Mouse (Mus musculus): ENCODE measurements around the gene Elp4.
A peak's percentile ranks its signal among the peaks of the same experiment; 100 is the strongest.

Gene Elp4

GRCm38 (mm10) chr2:105903896-105904756 lies at the start of gene Elp4, which contains the start of gene Immp1l:
Gene Elp4, minus strand, starts transcription at chr2:105904564.
Gene Immp1l, plus strand, starts transcription at chr2:105904638.
- peak; percentile 96 for DNase-seq (ENCODE audit: low read depth, low spot score)

DNA sequence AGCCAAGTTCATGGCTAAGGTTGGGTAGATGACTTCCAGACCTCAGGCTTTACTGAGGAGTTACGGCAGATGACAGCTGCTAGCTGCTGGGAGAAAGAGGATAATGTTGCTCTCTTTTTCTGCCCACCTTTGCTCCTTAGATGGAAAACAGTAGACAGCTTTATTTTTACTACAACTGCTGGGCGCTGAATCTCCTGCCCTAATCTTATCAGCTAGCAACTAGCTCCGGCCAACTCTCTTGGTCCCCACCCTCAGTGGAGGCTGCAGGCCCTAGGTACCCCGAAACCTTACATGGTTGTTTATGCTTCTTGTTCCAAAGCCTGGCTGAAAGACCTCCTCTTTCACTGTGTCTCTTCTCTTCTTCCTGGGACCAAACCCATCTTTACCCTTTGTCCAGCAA lies 49.5 kb upstream of the Elp4 start:
- no peak for DNase-seq (ENCODE audit: low read depth, low spot score)

DNA sequence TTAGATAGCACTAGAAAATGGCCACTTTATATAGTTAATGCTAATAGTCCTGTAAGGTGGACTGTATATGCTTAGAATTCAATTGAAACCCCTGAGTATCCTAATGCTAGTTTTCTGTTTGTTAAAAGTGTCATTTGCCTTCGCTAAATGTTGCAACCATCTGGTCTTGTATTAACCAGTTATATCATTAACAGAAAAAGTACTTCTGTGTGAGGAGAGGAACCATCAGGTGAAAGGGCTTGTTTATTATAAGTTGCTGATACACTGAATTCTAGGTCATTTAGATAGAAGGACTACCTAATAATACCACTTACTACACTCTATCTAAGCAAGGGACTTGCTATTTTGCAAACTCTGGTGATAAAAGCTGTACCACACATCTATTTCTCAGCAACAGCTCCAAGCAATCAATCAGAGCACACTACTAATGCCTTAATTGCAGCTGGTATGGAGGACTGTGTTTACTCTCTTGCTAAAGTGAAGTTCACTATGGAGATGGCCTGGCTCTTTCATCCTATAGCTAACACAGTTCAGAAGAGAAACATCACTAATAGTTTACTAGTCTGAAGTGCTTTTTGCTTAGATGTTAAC lies 47.1 kb upstream of the Elp4 start:
- DNase-seq (ENCODE audit: low read depth, low spot score), result no peak

DNA sequence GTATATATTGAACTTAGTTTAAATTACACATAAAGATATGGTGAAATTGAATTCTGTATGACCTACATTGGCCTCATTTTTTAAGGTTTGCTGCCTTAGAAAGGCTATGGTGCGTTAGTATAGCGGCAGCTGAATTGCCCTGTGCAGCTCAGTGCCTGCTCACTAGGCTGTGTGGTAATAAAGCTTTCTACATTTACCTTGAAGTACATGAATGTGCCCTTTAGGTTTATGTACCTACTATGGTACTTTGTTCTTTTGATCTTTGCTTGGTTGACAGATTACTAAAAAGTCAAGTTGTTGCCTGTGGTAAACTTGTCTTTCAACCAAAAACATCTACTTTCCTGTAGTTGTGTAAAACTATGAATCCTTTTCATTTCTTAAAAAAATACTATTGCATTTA lies 45.8 kb upstream of the Elp4 start:
- no peak for DNase-seq (ENCODE audit: low read depth, low spot score)

- no peak for DNase-seq (ENCODE audit: low read depth, low spot score)
These were observed 13.4 kb upstream of the Elp4 start for GRCm38 (mm10) chr2:105917623-105918346.

- DNase-seq (ENCODE audit: low read depth, low spot score), result no peak
These were observed 12.3 kb upstream of the Elp4 start for GRCm38 (mm10) chr2:105916671-105917070.

GRCm38 (mm10) chr2:105913655-105914366 lies 9.4 kb upstream of the Elp4 start:
- no peak for DNase-seq (ENCODE audit: low read depth, low spot score)

DNA sequence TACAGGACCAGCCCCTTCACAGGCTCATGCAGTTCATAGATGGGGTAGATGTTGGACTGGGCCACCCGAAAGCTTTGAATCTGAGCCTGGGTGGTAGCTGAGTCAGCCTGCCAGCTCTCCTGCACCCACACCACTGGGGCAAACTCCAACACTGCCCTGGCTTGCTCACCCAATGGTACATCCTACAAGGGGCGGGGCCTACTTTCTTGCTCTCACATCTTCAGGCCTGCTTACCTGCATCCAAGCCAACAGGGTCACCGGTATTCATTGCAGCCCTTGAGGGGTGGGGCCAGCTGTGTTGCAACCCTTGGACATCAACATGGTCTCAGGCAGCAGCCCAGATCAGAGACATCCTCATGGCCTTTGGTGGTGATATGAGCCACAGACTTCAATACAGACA lies 6.2 kb upstream of the Elp4 start:
- no peak for DNase-seq (ENCODE audit: low read depth, low spot score)

GRCm38 (mm10) chr2:105908351-105908750 lies 4.0 kb upstream of the Elp4 start:
- peak; percentile 64 for DNase-seq (ENCODE audit: low read depth, low spot score)

DNA sequence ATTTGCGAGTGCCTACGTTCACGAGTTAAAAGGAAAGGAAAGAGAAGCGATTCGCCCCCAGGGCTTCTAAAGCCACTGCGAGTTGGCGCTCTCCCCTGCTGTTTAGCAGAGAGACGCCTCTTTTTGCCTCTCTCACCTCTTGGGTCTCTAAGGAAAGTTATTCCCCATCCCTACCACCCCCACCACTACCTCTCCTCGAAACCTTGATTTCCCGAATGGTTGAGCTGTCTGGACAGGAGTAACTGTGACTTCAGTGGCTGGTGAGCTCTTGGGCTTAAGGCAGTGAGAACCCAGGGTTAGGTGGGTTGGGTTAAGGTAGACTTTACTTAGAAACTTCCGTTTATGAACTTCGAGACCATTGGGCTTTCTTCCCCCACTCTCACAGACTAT lies 388 bp upstream of the Elp4 start:
- DNase-seq (ENCODE audit: low read depth, low spot score), result no peak

DNA sequence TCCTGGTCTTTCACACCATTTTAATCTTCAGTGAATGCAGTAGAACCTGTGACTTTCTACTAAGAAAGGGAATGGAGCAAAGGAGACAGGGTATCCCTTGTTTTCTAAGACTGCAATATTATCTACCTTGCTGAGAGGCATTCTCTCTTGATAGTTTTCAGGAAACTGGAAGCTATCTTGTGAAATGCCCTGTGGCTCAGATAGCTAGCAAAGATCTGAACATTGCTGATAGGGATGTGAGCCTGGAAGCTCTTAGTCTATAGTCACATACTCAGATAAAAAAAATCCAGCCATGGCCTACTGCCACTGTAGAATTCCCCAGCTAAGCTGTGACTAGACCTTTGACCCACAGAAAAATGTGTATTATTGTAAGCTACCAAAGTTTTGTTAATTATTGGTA lies 13.5 kb downstream of the Elp4 start:
- DNase-seq (ENCODE audit: low read depth, low spot score), result no peak

DNA sequence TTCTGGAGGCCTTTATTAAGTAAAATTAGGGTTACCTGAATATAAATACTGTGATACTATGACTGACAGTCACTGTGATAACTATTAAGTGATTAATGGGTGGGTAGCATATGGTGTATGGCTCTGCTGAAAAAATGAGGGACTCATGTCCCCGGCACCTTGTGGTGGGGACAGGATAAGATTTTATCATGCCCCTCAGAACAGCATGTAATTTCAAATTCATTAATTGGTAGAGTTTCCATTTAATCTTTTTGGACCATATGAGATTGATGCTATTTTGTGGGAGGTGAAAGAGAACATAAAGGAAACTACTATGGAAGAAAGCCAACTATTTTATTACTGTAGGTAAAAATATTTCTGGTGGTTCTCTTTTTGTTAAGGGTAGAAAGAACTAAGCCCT lies 31.0 kb downstream of the Elp4 start:
- no peak for DNase-seq (ENCODE audit: low read depth, low spot score)

GRCm38 (mm10) chr2:105854740-105855139 lies 49.6 kb downstream of the Elp4 start:
- no peak for DNase-seq (ENCODE audit: low read depth, low spot score)

DNA sequence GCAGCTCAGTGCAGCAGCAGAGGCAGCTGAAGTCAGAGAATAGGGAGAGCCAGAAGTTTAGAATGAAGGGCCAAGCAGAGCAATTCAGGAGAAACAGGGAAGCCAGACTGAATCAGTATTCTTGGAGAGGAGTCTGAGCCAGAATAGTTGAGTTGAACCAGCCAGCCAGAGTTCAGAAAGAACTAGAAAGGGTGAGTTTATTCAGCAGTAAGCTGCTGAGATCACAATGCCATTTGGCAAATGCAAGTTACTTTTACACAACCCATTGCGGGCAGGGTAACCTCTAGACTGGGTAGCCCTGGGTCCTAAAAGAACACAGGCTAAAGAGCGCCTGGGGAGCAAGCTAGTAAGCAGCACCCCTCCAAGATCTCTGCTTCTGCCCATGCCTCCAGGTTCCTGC lies 51.4 kb downstream of the Elp4 start:
- DNase-seq (ENCODE audit: low read depth, low spot score), result no peak

DNA sequence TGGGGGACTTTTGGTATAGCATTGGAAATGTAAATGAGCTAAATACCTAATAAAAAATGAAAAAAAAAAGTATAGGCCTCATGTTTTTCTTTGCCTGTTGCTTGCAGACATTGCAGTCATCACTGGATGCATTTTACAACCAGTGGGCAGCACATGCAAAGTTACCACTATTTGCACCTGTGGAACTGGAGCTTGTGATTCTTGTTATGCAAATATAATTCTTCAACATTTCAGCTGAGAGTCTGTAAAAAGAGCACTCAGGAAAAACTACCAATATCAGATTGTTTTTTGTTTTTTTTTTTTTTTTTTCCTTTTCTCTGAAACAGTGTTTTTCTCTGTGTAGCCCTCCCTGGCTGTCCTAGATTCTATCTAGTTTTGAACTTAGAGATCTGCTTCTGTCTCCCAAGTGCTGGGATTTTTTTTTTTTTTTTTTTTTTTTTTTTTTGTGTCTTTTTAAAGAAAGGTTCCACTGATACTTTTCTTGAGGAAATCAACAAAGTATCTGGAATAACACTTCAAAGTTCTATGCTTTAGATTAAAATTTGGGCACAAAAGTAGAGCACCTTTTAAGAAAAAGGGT lies 52.6 kb downstream of the Elp4 start:
- DNase-seq (ENCODE audit: low read depth, low spot score), result peak; percentile 20

DNA sequence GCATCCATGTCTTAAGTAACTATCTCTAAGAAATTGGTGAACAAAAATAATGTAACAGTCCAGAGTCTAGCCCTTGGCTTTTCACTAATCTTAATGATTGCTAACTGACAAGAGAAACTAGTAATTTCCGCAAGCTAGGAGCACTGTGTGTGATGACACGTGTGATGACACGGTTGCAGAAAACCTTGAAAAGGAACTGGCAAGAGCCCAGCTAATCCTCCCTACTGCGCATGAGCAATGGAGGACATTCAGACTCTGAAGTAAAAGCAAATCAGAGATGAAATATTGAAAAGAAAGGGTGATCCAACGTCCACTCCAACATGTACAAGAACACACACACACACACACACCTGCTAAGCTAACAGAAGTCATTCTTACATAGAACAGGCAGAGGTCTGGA lies 61.2 kb downstream of the Elp4 start:
- no peak for DNase-seq (ENCODE audit: low read depth, low spot score)

GRCm38 (mm10) chr2:105817965-105818364 lies 86.4 kb downstream of the Elp4 start:
- no peak for DNase-seq (ENCODE audit: low read depth, low spot score)

DNA sequence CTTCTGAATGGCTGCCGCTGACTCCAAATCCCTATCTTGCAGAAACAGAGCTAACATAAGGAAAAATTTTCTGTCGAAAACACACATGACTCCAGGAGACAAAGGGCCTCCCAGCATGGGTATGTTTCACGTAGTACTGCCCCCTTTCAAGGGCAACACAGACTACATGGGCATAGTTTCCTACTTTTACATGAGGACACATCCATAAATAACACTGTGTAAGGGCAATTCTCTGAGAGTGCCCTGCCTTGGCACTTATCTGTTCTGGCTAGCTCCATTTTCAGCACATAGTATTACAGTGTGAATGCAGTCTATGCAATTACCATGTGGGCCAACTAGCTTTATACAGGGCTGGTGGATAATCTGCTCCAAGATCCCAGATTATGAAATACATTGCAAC lies 89.2 kb downstream of the Elp4 start:
- DNase-seq (ENCODE audit: low read depth, low spot score), result no peak

- no peak for DNase-seq (ENCODE audit: low read depth, low spot score)
These were observed 91.3 kb downstream of the Elp4 start for GRCm38 (mm10) chr2:105813041-105813440.

DNA sequence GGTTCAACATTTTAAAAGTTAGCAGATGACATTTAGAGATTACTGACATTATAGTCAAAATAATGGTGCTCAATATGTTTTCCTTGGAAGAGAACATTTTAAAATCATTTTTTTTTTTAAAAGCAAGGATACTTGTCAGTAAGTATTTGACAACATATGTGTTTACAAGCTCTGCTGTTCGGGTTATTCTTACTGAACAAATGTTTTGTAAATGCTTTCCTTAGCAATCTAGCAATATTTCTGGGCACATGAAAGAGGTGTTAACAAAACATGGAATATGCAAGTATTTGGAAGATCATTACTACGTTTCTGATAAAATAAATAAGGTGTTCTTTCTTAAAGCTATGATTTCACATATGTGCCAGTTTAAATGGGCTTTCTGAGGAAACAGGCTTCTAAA lies 94.1 kb downstream of the Elp4 start:
- DNase-seq (ENCODE audit: low read depth, low spot score), result no peak

GRCm38 (mm10) chr2:105806571-105806970 lies 97.8 kb downstream of the Elp4 start:
- no peak for DNase-seq (ENCODE audit: low read depth, low spot score)

GRCm38 (mm10) chr2:105806047-105806446 lies 98.3 kb downstream of the Elp4 start:
- DNase-seq (ENCODE audit: low read depth, low spot score), result no peak

Measured in A20 (cell line).